Mouse (Mus musculus): ENCODE data around the gene Atp1a2.
A peak's percentile ranks its signal among the peaks of the same experiment; 100 is the strongest.

Atp1a2 gene

GRCm38 (mm10) chr1:172297611-172298537 is at the start of gene Atp1a2:
TSS of gene Atp1a2 (minus strand) at chr1:172298064.
- peak; percentile 73 for DNase-seq (ENCODE audit: low spot score)

GRCm38 (mm10) chr1:172347382-172347781 is 49.5 kb upstream of the Atp1a2 start:
- DNase-seq (ENCODE audit: low spot score), result no peak

- DNase-seq (ENCODE audit: low spot score), result no peak
Measured at GRCm38 (mm10) chr1:172346707-172347106, 48.8 kb upstream of the Atp1a2 start.

GRCm38 (mm10) chr1:172344820-172345219 is 47.0 kb upstream of the Atp1a2 start:
- DNase-seq (ENCODE audit: low spot score), result no peak

- no peak for DNase-seq (ENCODE audit: low spot score)
Measured at GRCm38 (mm10) chr1:172343914-172344313, 46.0 kb upstream of the Atp1a2 start.

GRCm38 (mm10) chr1:172342729-172343128 is 44.9 kb upstream of the Atp1a2 start:
- DNase-seq (ENCODE audit: low spot score), result no peak

GRCm38 (mm10) chr1:172341386-172341785 is 43.5 kb upstream of the Atp1a2 start:
- DNase-seq (ENCODE audit: low spot score), result no peak

- no peak for DNase-seq (ENCODE audit: low spot score)
Measured at GRCm38 (mm10) chr1:172340729-172341321, 43.0 kb upstream of the Atp1a2 start, which contains the start of gene Kcnj10. TSS of gene Kcnj10 (plus strand) at chr1:172341210.

GRCm38 (mm10) chr1:172337411-172338185 is 39.7 kb upstream of the Atp1a2 start:
- no peak for DNase-seq (ENCODE audit: low spot score)

- no peak for DNase-seq (ENCODE audit: low spot score)
Measured at GRCm38 (mm10) chr1:172335804-172336203, 37.9 kb upstream of the Atp1a2 start.

- DNase-seq (ENCODE audit: low spot score), result peak; percentile 37
Measured at GRCm38 (mm10) chr1:172333512-172333911, 35.6 kb upstream of the Atp1a2 start.

- DNase-seq (ENCODE audit: low spot score), result no peak
Measured at GRCm38 (mm10) chr1:172332925-172333324, 35.1 kb upstream of the Atp1a2 start.

- DNase-seq (ENCODE audit: low spot score), result no peak
Measured at GRCm38 (mm10) chr1:172331422-172331947, 33.6 kb upstream of the Atp1a2 start.

GRCm38 (mm10) chr1:172329616-172330015 is 31.8 kb upstream of the Atp1a2 start:
- DNase-seq (ENCODE audit: low spot score), result no peak

GRCm38 (mm10) chr1:172329131-172329530 is 31.3 kb upstream of the Atp1a2 start, which contains the start of gene Kcnj9:
TSS of gene Kcnj9 (minus strand) at chr1:172329318.
- DNase-seq (ENCODE audit: low spot score), result no peak

GRCm38 (mm10) chr1:172328461-172328860 is 30.6 kb upstream of the Atp1a2 start:
- DNase-seq (ENCODE audit: low spot score), result no peak

GRCm38 (mm10) chr1:172328041-172328440 is 30.2 kb upstream of the Atp1a2 start:
- no peak for DNase-seq (ENCODE audit: low spot score)

GRCm38 (mm10) chr1:172327206-172328001 is 29.5 kb upstream of the Atp1a2 start:
- DNase-seq (ENCODE audit: low spot score), result no peak

GRCm38 (mm10) chr1:172326684-172327083 is 28.8 kb upstream of the Atp1a2 start:
- DNase-seq (ENCODE audit: low spot score), result no peak

GRCm38 (mm10) chr1:172325680-172326535 is 28.0 kb upstream of the Atp1a2 start:
- DNase-seq (ENCODE audit: low spot score), result no peak

All from adipocyte (in vitro differentiated cells).